Mouse (Mus musculus) hindbrain, postnatal 0 days (tissue): ENCODE measurements at regions not wholly inside any gene's neighbourhood (a gene's known extent, or its start where the extent isn't known, plus 50 kb on each side); places are given as distances from the start of the nearest gene placed in this dataset.

ENCODE experiments used
- ATAC-seq: fragments of 200-750 bp; cut with Nextera tagmentation; 2 replicates; pipeline ENCODE4 v1.8.0; 2017; ENCODE audit warnings: mild to moderate bottlenecking, moderate TSS enrichment, moderate library complexity
- DNase-seq: peaks from one replicate; pipeline ENCODE4 v3.0.0-alpha.2; 2015; ENCODE audit warnings: low spot score
- H3K27ac ChIP-seq: fragments of 300-500 bp; sonication (generic); 2 replicates; pipeline ENCODE4 v1.5.1; 2014; ENCODE audit warnings: mild to moderate bottlenecking
- H3K27me3 ChIP-seq: fragments of 300-500 bp; sonication (generic); 2 replicates; pipeline ENCODE4 v1.6.1; 2014; ENCODE audit warnings: low read length, mixed read lengths; ENCODE audit not compliant: insufficient read depth
- H3K36me3 ChIP-seq: fragments of 300-500 bp; sonication (generic); 2 replicates; pipeline ENCODE4 v1.6.1; 2014; ENCODE audit warnings: low read length, mixed read lengths; ENCODE audit not compliant: insufficient read depth
- H3K4me1 ChIP-seq: fragments of 300-500 bp; sonication (generic); 2 replicates; pipeline ENCODE4 v1.6.1; 2014; ENCODE audit warnings: antibody characterized with exemption, low read length, mixed read lengths; ENCODE audit not compliant: insufficient read depth
- H3K4me2 ChIP-seq: fragments of 300-500 bp; sonication (generic); 2 replicates; pipeline ENCODE4 v1.6.1; 2014; ENCODE audit warnings: low read depth, mild to moderate bottlenecking, low read length, moderate library complexity, mixed read lengths
- H3K4me3 ChIP-seq: fragments of 300-500 bp; sonication (generic); 2 replicates; pipeline ENCODE4 v1.5.1; 2014; ENCODE audit warnings: low read length
- H3K9ac ChIP-seq: fragments of 300-500 bp; sonication (generic); replicated peaks from 2 replicates; pipeline ENCODE4 v1.6.1; 2014; ENCODE audit warnings: mild to moderate bottlenecking, low read length, moderate library complexity, mixed read lengths
- H3K9me3 ChIP-seq: fragments of 300-500 bp; sonication (generic); 2 replicates; pipeline ENCODE4 v1.6.1; 2016; ENCODE audit warnings: low read length, mixed read lengths
- CTCF ChIP-seq: IDR thresholded peaks from 2 replicates; pipeline ENCODE4 v1.5.1; 2016; ENCODE audit warnings: antibody characterized with exemption, control low read depth, low read depth
- WGBS: fragments of 180-500 bp; shearing (Covaris S2); extraction: QIAGEN DNeasy Blood & Tissue Kit; methylation state at CpG from one replicate; pipeline ENCODE4 v1.1.7; 2014; 5-methylcytosine and 5-hydroxymethylcytosine counted together

- TF ChIP-seq CTCF: no peak
- DNase-seq: no peak
- WGBS: 67% methylated on average over 2 of the region's 2 CpGs
Observed at GRCm38 (mm10) chr5:53329591-53329990, 62.7 kb downstream of the Smim20 start.

GRCm38 (mm10) chr5:53336704-53337103 lies 69.8 kb downstream of the Smim20 start:
- no peak for TF ChIP-seq CTCF
- H3K9ac ChIP-seq: no peak overlapping the region
- no peak overlapping the region for H3K27ac ChIP-seq
- H3K4me2 ChIP-seq: no peak overlapping the region
- 90% methylated on average over 6 of the region's 6 CpGs for WGBS
- H3K4me3 ChIP-seq: no peak overlapping the region
- H3K27me3 ChIP-seq: no peaks in the 10 kb centered on the region
- no peaks in the 10 kb centered on the region for H3K36me3 ChIP-seq
- no peak for DNase-seq
- no peaks in the 10 kb centered on the region for H3K9me3 ChIP-seq
- no peak for ATAC-seq
- no peaks in the 10 kb centered on the region for H3K4me1 ChIP-seq

More at GRCm38 (mm10) chr5:53329591-53329990, 62.7 kb downstream of the Smim20 start:
- Histone ChIP-seq H3K36me3 (no peaks in the 10 kb centered on the region), H3K4me2 (no peak overlapping the region), H3K27ac (no peak overlapping the region), H3K4me3 (no peak overlapping the region), H3K4me1 (no peaks in the 10 kb centered on the region; the same call in 1 of the 2 replicates), H3K9ac (no peak overlapping the region), H3K9me3 (no peaks in the 10 kb centered on the region), H3K27me3 (no peaks in the 10 kb centered on the region)
- no peak for ATAC-seq

GRCm38 (mm10) chr5:53337816-53338215 lies 70.9 kb downstream of the Smim20 start:
- Histone ChIP-seq H3K4me1 (no peaks in the 10 kb centered on the region), H3K27ac (no peak overlapping the region), H3K9ac (no peak overlapping the region), H3K4me2 (no peak overlapping the region), H3K4me3 (no peak overlapping the region), H3K9me3 (no peaks in the 10 kb centered on the region), H3K36me3 (no peaks in the 10 kb centered on the region), H3K27me3 (no peaks in the 10 kb centered on the region)
- DNase-seq: no peak
- 55% methylated on average over 3 of the region's 3 CpGs for WGBS
- no peak for TF ChIP-seq CTCF
- ATAC-seq: no peak

DNA sequence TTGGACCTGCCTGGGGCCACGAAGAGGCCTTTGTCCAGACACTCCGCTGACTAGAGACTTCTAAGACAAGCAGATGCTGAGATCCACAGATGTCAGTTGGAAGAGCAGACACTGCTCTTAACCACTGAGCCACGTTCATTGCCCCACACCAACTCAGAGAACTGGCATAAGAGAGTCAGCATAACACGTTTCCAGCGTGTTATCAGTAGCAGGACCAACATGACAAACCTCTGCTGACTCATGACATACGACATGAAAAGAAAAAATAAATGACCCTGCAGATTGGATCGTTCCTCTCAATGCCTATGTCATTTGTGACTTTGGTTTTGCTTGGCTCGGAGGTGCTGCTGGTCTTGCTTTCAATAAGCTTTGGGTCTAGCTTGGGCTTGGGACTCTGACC lies 78.3 kb downstream of the Smim20 start:
- Histone ChIP-seq H3K27ac (no peak overlapping the region), H3K4me2 (no peak overlapping the region), H3K27me3 (no peaks in the 10 kb centered on the region), H3K36me3 (no peaks in the 10 kb centered on the region), H3K9ac (no peak overlapping the region), H3K4me3 (no peak overlapping the region), H3K9me3 (no peaks in the 10 kb centered on the region), H3K4me1 (no peaks in the 10 kb centered on the region)
- 90% methylated on average over 8 of the region's 8 CpGs for WGBS
- no peak for ATAC-seq
- DNase-seq: no peak
- no peak for TF ChIP-seq CTCF

- Histone ChIP-seq H3K27me3 (no peaks in the 10 kb centered on the region), H3K4me3 (no peak overlapping the region), H3K4me1 (no peaks in the 10 kb centered on the region), H3K36me3 (no peaks in the 10 kb centered on the region), H3K9me3 (no peaks in the 10 kb centered on the region), H3K9ac (no peak overlapping the region), H3K27ac (no peak overlapping the region), H3K4me2 (no peak overlapping the region)
- WGBS: 69% methylated on average over 8 of the region's 8 CpGs
- DNase-seq: no peak
- ATAC-seq: no peak
- TF ChIP-seq CTCF: no peak
Observed at GRCm38 (mm10) chr5:53346028-53346427, 79.1 kb downstream of the Smim20 start.

GRCm38 (mm10) chr5:53346756-53347155 lies 79.9 kb downstream of the Smim20 start:
- H3K36me3 ChIP-seq: no peaks in the 10 kb centered on the region
- no peaks in the 10 kb centered on the region for H3K27me3 ChIP-seq
- 39% methylated on average over 8 of the region's 8 CpGs for WGBS
- H3K4me2 ChIP-seq: no peak overlapping the region
- DNase-seq: peak; percentile 19
- no peak overlapping the region for H3K4me3 ChIP-seq
- no peak overlapping the region for H3K27ac ChIP-seq
- H3K9ac ChIP-seq: no peak overlapping the region
- H3K9me3 ChIP-seq: no peaks in the 10 kb centered on the region
- TF ChIP-seq CTCF: no peak
- H3K4me1 ChIP-seq: no peaks in the 10 kb centered on the region
- ATAC-seq: no peak

DNA sequence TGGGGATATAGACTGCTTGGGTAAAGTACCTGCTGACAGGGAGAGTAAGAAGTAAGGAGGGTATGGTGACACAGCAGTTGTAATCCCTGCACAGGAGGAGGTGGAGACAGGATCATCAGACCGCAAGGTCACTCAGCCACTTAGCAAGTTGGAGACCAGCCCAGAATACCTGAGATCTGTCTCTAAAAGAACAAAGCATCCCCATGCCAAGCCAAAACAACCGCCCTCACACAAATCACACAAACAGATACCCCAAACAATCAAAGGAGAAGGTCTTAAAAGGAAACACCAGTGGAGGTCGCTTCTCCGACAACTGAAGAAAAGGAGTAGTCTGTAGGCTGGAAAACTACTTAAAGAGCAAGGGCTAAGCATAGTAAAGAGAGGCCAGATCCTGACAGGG lies 86.0 kb downstream of the Smim20 start:
- DNase-seq (no peak), ATAC-seq (no peak)
- no peaks in the 10 kb centered on the region for H3K9me3 ChIP-seq
- H3K27ac ChIP-seq: no peak overlapping the region
- 46% methylated on average over 4 of the region's 4 CpGs for WGBS
- H3K36me3 ChIP-seq: no peaks in the 10 kb centered on the region
- no peaks in the 10 kb centered on the region for H3K4me1 ChIP-seq
- H3K4me2 ChIP-seq: no peak overlapping the region
- no peak overlapping the region for H3K4me3 ChIP-seq
- no peak for TF ChIP-seq CTCF
- H3K27me3 ChIP-seq: no peaks in the 10 kb centered on the region
- H3K9ac ChIP-seq: no peak overlapping the region

DNA sequence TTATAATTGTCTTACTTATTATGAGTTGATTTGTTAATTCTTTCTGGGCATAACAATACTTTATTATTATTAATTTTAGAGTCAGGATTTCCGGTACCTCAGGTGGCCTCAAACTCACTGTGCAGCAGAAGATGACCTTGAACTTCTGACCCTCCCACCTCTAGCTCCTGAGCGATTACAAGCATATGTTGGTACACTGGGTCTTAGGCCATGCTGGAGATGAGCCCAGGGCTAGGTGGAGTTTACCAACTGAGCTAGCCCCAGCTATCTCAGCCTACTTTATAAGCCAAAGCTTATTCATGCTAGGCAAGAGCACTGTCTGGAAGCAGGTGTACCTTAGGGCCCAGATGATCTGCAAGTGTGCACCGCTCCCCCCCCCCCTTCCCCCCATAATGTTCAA lies 87.4 kb downstream of the Smim20 start:
- 91% methylated on average over 3 of the region's 3 CpGs for WGBS

More for the DNA sequence above, 87.4 kb downstream of the Smim20 start:
- H3K27ac ChIP-seq: no peak overlapping the region
- no peak overlapping the region for H3K4me2 ChIP-seq
- no peaks in the 10 kb centered on the region for H3K9me3 ChIP-seq
- no peaks in the 10 kb centered on the region for H3K36me3 ChIP-seq
- ATAC-seq (no peak), DNase-seq (no peak)
- H3K9ac ChIP-seq: no peak overlapping the region
- no peak overlapping the region for H3K4me3 ChIP-seq
- no peaks in the 10 kb centered on the region for H3K4me1 ChIP-seq
- no peaks in the 10 kb centered on the region for H3K27me3 ChIP-seq
- TF ChIP-seq CTCF: no peak
